Mouse (Mus musculus) frontal cortex, adult (tissue): Measurements from ENCODE around the gene Trip12.

Experiments used
- ATAC-seq: cut with Nextera tagmentation; 2 replicates; pipeline ENCODE4 v1.9.2; 2017; ENCODE audit warnings: mild to moderate bottlenecking, moderate library complexity, mixed read lengths; ENCODE audit not compliant: low TSS enrichment

Gene Trip12

GRCm38 (mm10) chr1:84860360-84861254 is 20.3 kb upstream of the Trip12 start:
- ATAC-seq: no peak

- no peak for ATAC-seq
Measured at GRCm38 (mm10) chr1:84859597-84859996, 19.3 kb upstream of the Trip12 start.

GRCm38 (mm10) chr1:84855756-84856155 is 15.4 kb upstream of the Trip12 start:
- no peak; the same call in 1 of the 2 replicates for ATAC-seq

- no peak for ATAC-seq
Measured at GRCm38 (mm10) chr1:84854966-84855365, 14.7 kb upstream of the Trip12 start.

- ATAC-seq: no peak
Measured at GRCm38 (mm10) chr1:84853721-84854120, 13.4 kb upstream of the Trip12 start.

- no peak for ATAC-seq
Measured at GRCm38 (mm10) chr1:84851512-84852235, 11.4 kb upstream of the Trip12 start.

- ATAC-seq: peak; percentile 27; the same call in 1 of the 2 replicates
Measured at GRCm38 (mm10) chr1:84850471-84850870, 10.2 kb upstream of the Trip12 start.

- ATAC-seq: no peak
Measured at GRCm38 (mm10) chr1:84849804-84850203, 9.5 kb upstream of the Trip12 start.

- ATAC-seq: no peak
Measured at GRCm38 (mm10) chr1:84848801-84849455, 8.6 kb upstream of the Trip12 start.

GRCm38 (mm10) chr1:84848335-84848734 is 8.0 kb upstream of the Trip12 start:
- no peak for ATAC-seq

- ATAC-seq: no peak
Measured at GRCm38 (mm10) chr1:84847698-84848097, 7.4 kb upstream of the Trip12 start.

GRCm38 (mm10) chr1:84843366-84843765 is 3.0 kb upstream of the Trip12 start:
- ATAC-seq: no peak

- no peak for ATAC-seq
Measured at GRCm38 (mm10) chr1:84841061-84841460, 745 bp upstream of the Trip12 start.

GRCm38 (mm10) chr1:84839309-84840017 is 853 bp downstream of the Trip12 start, which contains the start of gene Fbxo36:
Fbxo36 (plus strand) TSS chr1:84839841.
- peak; percentile 83 for ATAC-seq

- peak; percentile 60 for ATAC-seq
Measured at GRCm38 (mm10) chr1:84838621-84839151, 1.6 kb downstream of the Trip12 start.

- no peak for ATAC-seq
Measured at GRCm38 (mm10) chr1:84838156-84838555, 2.2 kb downstream of the Trip12 start.

GRCm38 (mm10) chr1:84837523-84838145 is 2.7 kb downstream of the Trip12 start:
- ATAC-seq: no peak

GRCm38 (mm10) chr1:84825091-84825490 is 15.2 kb downstream of the Trip12 start:
- no peak for ATAC-seq

GRCm38 (mm10) chr1:84817596-84817995 is 22.7 kb downstream of the Trip12 start:
- ATAC-seq: no peak

- no peak for ATAC-seq
Measured at GRCm38 (mm10) chr1:84803788-84804187, 36.5 kb downstream of the Trip12 start.

GRCm38 (mm10) chr1:84799166-84799565 is 41.1 kb downstream of the Trip12 start:
- ATAC-seq: no peak
